Mouse (Mus musculus) adrenal gland, adult 18-20 months (tissue): Measurements from ENCODE around the gene Fmo2. TPM values are rescaled to one million over a fixed set of nuclear protein-coding genes. Genes with fewer than 3 reads are reported as not detected.

Source experiments
- DNase-seq, 2 experiments: peaks; one replicate each; pipeline ENCODE4 v3.0.0; 2021 to 2022; ENCODE audit warnings: low spot score in 2 of 2
- total RNA-seq, 2 experiments: library from RNA; stranded (reverse); gene quantifications; 1 replicate in 1 of 2; 2 replicates in 1 of 2; pipeline ENCODE4 v1.2.3; 2021

Gene Fmo2
- total RNA-seq, 2 experiments from 2014 or later = 63.6 to 67.0 TPM

DNA sequence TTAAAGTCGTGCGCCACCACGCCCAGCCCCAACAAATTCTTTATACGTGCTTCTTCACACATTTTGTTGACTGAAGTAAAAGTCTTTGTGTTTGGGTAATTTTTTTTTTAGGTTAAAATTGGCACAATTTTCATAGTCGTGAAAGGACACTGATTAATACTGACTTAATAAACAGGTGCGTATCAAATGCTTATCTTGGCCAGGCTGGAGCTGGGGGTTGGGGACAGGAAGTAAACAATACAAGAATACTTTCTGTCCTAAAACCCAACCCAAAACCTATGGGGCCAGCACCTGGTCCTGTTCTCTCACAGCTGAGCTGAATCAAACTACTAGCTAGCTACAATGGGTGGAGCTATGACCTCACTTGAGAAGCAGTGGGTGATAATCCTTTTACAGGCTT, 5.5 kb downstream of the Fmo2 start:
- DNase-seq = no peak

DNA sequence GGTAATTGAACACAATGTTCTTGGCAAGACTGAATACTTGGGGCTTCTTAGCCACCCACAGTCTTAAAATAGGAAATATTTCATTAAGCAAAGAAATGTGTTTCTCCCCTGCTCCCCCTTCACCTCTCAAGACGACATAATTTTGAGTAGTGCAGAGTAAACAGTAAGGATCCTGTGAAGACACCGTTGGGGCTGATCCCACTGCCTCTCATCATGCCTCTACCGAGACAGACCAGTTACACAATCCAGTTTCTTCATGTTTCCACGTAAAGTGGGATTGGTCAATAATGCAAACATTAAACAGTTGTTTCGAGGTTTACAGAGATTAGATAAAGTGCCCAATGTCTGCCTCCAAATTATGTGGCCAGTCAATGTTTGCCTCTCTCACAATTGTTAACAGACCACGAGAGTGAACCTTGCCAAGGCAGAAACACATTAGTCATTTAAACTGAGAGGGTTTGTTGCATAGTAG, 6.5 kb downstream of the Fmo2 start:
- no peak for DNase-seq

DNA sequence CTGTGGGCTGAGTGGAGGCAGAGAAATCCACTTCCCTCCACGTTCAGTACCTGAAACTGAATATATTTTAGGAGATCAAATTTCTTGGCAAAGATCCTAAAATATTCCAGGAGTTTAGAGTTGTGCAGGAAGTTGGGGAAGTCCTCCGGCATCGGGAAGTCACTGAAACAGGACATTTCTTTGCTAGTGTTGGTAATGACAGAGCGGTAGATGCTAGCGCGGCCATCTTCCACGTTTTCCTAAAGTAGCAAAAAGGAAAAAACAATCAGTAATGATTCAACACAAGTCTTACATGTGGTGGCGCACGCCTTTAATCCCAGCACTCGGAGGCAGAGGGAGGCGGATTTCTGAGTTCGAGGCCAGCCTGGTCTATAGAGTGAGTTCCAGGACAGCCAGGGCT, 9.9 kb downstream of the Fmo2 start:
- DNase-seq = no peak

DNA sequence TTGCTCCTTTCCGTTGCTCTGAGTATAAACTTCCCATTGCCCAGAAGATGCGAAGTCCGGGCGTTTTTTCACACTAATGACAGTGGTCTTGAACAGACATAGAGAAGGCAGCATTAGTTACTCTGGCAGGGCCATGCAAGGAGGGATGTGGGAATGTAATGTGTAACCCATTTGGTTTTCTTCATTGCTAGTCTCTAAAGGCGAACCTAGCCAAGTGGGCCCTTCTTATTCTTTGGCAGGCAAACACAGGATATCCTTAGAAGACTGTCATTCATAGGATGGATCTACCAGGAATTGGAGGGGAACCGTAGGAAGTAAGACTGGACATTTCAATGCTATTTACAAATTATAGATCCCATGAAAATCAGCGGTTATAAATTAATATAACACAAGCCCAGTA, 10.9 kb downstream of the Fmo2 start:
- DNase-seq = no peak

DNA sequence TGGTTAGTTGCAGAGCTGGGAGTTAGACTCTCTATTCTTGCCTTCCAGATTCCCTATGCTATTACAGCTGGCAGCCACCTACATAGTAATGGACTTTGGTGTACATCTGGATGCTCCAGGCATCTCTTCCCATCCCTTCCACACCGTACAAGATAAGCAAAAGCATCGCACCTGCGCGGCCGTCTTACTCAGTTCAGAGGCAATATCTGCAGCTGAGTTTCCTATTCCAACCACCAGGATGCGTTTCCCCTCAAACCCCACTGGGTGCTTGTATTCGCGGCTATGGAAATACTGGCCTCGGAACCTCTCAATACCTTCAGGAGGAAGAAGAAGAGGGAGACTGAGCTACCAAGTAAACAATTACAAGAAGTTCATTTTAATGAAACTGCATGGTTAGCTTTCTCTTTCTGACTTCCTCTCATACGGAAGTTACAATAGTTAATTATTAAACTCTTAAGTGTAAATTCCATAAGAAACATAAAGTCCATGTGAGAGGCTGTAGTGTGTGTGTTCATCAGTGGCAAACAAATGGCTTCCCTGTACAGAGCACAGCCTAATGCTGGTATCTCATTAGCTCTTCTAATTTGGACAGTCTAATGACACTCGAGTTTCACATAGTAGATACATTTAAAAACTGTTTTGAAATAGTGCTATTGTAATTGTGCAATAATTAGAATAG, 12.2 kb downstream of the Fmo2 start:
- DNase-seq = no peak

DNA sequence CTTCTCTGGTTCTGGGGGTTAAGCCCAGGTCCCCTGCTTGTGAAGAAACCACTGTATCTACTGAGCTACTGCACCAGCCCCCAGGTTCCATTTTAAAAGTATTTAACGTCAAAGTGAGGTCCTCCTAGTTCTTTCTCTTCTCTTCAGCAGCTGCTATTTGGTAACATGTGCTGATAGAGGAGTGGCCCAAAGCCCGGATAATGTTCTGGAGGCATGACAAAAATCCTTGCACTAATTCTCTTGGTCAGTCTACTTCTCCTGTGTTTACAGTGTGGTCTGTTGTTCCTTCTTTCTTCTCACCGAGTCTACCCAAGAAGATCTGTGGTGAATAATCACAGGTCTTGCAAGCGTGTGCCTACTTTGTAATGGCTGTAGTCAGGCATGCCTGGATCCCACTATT, 15.8 kb downstream of the Fmo2 start:
- no peak for DNase-seq

DNA sequence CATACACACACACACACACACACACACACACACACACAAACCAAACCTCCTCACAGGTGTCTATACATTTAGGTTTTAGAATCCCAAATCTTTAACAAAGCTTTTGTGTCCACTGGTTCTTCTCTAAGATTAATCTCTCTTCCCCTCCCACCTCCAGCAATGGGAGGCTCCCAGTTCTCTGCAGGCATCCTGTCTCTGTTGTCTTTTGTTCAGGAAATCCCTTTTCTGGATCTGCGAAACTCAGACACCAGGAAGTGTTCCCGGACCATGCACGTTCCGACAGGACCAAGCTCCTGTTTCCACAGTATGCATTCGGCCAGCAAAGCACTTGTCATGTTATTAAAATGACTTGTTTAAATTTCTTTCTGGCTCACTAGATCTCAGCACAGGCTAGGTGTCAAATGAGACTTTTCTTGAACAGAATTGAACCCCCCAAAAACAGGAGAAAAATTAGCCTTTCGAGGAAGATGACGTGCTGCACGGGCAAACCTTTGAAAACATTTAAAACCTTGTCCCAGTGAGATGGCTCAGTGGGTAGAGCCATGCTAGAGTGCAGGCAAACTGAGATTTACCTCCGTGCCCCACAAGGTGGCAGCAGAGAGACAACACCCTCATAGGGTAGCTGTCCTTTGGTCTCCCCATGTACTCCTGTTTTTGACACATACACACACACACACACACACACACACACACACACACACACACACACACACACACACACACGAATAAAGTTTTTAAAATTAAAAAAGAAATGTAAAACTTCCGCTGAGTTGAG, 18.7 kb downstream of the Fmo2 start:
- peak; percentile 68 to 76 for DNase-seq

DNA sequence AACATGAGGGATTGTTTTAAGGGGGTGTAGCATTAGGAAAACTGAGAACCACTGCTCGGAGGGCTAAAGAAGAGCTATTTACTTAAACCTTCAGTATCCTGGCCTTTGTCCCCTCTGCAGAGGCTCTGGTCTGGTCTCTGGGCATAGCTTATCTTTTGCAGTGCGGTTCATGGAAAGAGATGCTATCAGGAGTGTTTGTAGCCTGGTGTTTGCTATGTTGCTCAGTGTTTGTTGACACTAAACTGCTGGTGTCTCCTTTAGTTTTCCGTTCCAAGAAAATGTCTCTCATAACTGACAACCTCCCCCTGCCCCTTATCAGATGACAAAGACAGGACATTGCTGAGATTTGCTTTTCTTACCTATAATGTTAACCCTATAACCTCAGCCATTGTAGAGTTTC, 23.4 kb downstream of the Fmo2 start:
- no peak for DNase-seq

DNA sequence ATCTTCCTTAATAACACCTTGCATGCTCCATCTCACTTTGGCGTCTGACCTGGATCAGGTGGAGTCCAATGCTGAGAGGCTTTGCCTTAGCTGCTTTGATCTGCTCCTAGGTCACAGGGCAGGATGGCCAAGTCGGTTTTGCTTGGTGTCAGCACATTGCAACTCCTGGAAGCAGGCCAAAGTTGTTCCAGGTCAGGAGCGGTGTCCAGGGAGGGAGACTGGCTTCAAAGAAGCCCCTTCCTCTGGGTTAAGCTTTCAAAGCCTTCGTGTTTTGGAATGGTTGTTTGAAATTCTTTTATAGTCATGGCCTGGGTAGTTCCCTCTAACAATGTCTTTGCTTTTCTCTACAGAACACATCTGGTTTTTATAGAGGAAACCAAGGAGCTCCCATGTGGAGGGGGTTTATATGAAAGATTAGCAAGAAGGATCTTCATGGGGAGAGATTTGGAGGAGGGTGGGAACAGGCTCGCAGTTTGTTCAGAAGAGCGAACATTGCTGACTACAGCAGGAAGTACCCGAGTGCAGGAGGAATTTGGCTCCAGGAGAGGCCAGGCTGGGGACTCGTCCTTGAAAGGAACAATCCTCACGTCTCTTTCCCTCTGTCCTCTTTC, 26.7 kb downstream of the Fmo2 start:
- DNase-seq = no peak

DNA sequence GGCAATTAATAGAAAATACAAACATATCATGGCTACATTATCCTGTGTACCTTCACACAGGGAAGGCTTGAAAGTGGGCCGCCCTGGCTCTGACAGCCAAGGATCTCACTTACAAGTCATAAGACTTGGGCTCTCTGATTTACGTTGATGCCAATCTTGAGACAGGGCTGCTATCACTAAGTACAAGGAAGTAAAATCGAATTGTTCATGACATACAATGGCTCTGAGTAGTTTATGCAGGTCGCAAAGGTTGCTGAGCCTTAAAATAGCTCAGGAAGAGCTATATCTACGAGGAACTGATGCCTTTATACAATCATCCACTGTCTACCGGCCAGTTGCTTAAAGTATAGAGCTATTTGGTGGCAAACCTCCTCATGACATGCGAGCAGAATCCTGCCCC, 27.5 kb downstream of the Fmo2 start:
- no peak for DNase-seq

DNA sequence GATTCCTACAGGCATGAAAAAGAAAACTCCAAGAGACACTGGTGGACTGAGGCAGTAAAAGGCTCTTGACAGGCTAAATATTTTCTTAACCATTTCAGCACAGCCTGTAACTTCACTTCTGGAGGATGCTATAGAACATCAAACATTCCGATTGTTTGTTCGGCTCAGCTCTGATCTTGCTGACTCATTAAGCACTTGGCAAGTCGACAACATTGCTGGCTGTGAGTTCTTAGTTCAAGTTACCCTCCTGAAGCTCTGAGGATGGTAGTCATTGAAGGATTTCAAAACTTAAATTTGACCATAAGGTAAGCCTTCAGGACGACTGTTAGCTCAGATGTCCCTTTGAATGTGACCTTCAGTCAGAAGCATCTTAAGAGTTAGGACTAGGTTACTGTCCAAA, 31.1 kb downstream of the Fmo2 start:
- DNase-seq = no peak

DNA sequence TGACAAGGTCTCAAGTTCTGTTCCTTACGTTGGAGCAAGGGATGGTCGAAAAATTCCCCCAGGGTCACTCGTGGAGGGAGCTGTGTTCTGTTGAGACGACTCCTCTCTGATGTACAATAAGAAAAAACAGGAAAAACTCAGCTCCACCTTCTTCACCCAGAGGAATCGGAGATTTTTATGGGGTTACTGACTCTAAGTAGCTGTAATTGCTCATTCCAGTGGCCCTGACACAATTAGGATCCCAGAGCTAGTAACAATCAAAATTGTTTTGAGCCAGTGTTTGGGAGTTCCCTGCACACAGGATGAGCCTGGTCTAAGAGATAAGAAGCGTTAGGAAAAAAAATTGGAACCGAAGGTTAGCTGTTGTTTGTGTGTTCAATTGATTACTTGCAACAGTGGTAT, 32.2 kb downstream of the Fmo2 start, which contains the start of gene Fmo1:
Fmo1 (minus strand) TSS at position 331 of the 402 bp plus-strand sequence.
- peak in 1 of 2 experiments; percentile 27 for DNase-seq

DNA sequence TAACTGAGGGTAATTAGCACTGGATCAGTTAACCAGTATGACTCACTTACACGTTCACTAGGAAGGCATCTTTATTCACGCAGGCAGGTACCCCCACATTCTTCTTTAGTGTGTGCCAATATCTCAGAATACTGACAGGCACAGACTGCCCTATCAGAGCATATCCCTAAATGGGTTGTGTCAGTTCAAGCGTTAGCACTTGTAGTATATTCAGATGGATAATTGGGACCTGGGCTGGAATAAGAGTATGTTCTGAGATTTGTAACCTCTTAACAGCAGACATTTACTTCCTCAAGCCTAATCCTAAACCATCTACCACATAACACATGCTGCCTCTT, 33.1 kb downstream of the Fmo2 start:
- DNase-seq = no peak

DNA sequence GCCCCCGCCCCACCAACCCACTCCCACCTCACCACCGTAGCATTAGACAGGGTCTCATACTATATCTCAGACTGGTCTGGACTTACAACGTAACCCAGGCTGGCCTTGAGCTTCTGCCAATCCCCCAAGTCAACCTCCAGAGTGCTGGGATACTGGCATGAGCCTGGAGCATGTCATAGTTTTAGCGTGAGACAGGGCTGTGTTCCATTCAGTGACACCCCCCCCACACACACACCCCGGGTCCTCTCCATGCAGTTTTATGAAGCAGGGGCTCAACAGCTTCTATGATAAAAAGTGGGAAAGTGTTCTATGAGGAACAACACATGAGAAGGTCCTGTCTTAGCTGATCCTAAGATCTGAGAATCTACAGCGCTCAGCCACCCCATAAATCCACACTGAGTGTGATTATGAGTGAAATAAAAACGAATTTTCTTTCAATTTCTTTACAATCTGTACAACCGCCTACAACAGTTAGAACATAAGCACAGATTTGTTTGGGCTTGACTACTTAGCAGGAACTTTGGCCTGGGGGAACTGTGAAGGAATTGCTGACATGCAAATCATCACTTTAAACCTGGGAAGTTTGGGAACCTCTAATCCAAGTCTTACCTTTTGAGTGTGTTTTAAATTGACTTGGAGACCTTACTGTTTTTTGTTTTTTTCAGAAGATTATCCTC, 33.6 kb downstream of the Fmo2 start:
- no peak for DNase-seq

DNA sequence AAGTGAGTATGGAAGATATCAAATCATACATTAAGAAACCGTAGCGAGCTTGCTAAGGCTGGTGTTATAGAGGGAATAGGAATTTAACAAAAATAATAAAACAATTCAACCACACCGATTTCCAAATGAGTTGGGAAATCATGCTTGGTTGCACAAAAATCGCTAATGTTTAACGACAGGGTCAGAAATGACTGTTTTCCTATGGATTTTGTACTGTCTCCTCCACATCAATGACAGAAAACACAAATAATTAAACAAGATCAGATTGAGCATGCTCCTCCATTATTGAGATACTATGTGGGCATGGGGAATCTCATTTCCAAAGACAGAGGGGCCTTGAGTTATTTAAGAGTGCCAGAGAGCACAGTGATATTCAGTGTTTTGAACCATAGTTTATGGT, 34.2 kb downstream of the Fmo2 start:
- no peak for DNase-seq

DNA sequence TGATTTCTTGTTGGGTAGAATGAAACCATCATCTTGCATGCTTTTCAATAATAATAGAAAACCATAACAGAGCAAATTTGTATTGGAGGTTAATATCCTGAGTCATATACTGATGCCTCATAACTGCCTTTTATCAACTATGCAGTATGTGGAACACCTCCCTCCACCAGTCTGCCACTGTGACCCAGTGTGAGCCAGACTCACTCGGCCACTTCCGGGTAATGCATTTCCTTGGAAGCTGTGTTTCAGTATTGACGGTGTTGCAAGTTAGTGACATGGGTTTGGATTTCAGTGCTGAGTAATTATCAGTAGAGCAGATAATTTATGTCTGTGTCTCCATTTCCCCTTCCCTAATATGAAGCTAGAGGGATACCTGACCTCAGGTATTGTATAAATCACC, 34.9 kb downstream of the Fmo2 start:
- DNase-seq = no peak

DNA sequence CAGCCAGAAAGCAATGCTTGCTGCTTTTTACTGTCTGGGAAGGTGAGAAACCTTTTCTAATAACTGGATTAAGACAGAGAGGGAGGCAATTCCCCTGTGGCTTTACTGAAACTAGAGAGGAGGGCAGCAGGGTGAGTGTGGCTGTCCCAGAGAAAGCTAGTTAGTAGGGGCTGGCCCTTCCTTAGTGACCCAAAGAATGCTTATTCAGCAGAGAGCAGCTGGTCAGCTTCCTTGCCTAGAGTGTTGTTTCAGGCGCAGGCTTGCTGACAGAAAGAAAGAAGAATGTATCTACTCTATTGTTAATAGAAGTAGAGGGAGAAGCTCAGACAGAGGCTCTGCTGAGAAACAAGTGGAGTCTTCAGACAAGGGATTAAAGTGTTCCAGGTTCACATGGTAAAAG, 36.2 kb downstream of the Fmo2 start:
- DNase-seq = no peak

DNA sequence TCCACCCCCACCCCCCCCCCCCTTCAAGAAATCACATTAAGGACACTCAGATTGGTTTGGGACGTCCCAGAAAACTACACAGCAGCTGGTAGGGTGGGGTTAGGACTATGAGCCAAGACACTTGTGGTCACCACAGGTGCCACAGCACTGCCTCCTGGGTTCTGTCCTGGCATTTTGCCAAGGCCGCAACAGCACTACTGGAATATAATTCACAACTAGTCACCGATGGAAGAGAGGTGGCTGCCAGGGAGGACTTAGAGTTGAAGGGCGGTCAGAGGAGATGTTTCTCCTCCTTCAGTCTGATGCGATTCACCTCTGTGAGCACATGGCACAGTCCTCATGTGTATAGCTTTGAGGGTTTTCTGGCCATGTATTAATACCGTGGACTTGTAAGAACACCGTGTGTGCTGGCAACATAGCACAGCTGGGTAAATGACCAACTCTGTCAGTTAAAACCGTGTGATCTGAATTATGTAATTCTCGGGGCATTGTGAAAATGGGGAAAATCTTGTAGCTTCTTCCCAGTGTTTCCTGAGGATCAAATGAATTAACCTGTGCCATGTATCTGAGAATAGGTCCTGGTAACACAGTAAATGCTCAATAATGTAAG, 38.4 kb downstream of the Fmo2 start:
- DNase-seq = no peak

DNA sequence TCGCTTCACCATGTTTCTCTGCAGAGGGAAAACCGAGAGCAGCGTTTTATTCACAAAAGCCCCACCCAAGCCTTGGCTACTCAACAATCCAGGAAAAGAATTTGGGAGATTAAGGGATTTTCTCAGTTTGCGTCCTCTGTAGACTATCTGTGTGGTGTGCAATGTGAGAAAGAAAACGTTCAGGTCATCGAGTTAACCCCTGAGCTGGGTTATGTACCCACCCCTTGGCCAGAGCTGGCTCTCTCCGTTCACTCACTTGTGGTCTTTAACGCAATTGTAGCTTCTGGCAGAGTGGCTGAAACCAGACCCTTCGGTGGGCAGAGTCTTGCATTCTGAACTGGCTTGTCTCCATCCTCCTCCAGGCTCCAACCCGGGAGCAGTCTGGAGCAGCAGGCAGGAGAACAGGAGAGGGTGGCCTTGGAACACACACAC, 39.0 kb downstream of the Fmo2 start:
- DNase-seq = no peak

DNA sequence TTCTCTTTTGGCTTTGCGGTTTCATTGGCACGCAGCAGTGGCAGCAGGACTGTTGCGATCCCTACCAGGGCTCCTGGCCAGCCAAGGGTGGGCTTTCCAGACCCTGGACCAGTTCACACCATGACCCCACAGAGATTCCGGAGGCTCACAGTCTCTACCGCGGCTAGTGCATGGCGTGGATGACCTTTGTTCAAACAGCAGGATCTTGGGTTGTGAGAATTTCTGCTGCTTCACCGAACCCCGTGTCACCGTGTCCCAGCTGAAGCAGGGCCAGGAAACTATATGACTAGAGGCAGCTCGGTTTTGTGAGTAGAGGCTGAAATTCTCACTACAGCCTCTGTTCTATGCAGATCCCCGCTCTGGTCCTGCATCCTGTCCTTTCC, 39.8 kb downstream of the Fmo2 start:
- no peak for DNase-seq
